Mouse (Mus musculus): ENCODE data around the gene C1qtnf1.

C1qtnf1 gene

DNA sequence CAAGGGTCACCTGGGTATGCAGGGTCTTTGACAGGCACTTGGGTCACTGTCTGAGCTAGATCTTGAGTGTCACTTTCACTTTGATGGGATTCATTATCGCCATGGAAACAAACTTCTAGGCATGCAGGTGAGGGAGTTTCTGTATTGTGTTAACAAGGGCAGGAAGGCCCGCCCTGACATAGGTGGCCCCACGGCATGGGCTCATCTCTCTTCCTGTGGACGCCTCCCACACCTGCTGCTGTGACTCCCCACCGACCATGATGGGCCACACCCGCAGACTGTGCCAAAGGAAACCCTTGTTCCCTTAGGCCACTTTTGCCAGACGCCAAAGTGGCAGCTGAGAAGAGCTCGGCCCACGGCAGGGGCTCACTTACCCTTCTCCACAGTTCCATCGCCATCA is 17.5 kb upstream of the C1qtnf1 start:
- no peak for DNase-seq (ENCODE audit: low spot score)

DNA sequence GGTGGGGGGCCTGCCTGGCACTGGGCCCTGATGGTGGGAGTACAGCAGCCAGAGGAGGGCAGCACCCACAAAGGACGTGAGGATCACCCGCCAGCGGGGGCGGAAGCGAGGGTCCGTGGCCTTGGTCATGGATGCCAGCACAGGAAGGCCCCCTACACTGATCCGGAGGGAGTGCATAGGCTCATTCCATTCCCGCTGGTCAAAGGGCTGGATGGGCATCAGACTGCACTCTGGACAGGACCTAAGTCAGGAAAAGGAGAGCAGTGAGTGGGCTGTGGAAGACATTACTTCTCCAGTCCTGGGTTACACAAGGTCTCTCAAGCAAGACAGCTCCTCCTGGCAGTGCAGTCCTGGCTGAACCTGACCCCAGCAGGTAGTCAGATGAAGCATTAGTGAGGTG is 16.7 kb upstream of the C1qtnf1 start:
- DNase-seq (ENCODE audit: low spot score) = no peak

DNA sequence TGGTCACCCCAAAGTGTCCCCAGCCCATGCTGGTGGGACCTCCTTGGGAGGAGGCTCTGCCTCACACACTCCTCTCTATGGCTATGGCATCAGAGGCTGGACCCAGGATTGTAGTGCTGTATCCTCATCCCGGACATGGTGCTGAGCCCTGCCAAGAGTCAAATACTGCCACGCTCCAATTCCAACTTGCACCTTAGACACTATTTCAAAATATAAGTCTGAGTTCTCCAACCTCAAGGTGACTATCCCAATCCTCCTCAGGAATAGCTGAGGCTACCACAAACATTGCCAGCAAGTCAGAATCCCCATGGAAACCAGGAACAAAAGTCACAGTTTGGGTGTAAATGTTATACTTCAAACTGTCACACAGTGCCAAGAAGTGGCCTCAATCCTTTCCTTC is 15.4 kb upstream of the C1qtnf1 start:
- no peak for DNase-seq (ENCODE audit: low spot score)

DNA sequence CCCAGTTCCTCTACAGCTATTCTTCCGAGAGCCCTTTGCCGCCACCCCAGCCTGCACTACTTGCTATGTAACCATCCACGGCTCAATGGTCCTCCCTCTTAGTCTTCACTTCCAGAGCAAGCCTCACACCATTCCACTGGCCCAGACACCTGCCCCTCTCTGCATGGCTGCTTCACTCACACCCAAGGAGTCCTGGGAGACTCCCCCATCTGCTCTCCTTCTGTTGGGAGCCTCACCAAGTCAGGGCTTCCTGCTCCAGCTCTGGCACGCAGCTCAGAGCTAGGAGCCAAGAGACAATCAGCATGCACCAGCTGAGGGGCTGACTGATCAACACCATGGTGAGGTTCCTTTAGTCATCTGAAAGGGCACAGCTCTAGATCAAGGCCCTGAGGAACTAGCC is 14.9 kb upstream of the C1qtnf1 start:
- no peak for DNase-seq (ENCODE audit: low spot score)

DNA sequence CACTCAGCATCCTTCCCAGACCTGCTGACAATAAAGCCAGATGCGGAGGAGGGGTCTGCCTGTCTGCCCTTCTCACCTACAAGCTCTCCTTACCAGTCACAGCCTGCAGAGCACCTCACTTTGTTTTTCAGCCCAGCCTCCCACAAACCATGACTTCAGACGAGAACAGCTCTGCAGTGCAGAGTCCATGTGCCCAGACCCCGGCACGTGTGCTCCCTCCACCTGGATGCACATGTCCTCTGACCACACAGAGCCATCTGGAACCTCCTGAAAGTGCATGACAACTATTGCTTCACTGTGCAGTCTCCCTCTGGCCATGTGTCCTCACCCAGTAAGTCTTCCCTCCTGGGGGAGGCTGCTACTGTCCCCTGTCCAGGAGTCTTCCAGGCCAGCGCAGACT is 13.7 kb upstream of the C1qtnf1 start:
- no peak for DNase-seq (ENCODE audit: low spot score)

DNA sequence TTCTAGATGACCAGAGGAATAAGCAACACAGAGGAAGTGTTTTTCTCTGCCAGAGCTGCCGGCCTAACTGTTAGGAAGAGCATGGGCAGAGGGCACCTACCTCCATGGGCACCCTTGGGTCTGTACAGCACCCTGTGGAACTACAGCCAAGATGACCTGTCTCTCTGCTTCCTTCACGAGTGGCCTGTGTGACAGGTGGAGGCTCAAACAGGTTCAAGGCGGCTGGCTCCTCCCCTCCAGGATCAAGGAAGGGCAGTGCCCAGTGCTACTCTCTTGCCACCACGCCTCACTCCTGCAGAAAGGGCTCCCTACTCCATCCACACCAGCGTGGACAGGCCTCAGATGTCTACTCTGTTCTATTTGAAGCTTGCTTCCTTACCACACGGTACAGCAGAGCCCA is 12.4 kb upstream of the C1qtnf1 start:
- no peak for DNase-seq (ENCODE audit: low spot score)

DNA sequence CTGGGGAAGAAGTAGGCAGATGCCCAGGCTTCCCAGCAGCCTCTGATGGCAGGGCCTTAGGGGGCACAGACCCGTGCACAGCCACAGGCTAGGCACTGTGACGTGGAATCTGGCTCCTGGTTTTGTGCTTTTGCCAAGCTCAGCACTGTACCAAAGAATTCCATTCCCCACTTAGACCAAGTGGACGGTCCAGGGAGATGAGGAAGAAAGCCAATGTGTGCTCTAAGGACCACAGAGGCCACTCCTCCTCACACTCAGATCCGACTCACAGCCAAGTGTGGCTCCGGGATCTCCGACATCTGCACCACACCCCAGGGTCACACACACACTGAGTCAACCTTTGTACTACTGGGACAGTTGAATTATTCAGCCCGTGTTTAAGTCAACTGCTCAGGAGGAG is 12.0 kb upstream of the C1qtnf1 start:
- DNase-seq (ENCODE audit: low spot score) = no peak

DNA sequence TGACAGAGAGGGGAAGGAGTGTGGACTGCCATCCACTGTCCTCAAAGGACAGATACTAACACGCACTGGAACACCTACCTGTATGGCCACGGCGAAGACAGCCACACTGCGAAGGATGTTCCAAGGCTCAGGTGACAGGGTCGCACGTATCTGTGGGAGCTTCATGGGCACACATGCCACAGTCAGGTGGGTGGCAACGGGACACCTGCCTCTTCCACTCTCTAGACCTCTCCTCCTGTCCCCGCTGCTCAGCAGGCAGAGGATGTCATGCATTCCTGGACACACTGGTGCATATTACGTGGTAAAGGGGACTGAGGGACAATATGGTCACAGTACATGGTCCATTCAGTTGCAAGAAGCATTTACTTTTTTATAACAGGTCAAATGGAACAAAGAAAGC is 10.5 kb upstream of the C1qtnf1 start:
- DNase-seq (ENCODE audit: low spot score) = no peak

DNA sequence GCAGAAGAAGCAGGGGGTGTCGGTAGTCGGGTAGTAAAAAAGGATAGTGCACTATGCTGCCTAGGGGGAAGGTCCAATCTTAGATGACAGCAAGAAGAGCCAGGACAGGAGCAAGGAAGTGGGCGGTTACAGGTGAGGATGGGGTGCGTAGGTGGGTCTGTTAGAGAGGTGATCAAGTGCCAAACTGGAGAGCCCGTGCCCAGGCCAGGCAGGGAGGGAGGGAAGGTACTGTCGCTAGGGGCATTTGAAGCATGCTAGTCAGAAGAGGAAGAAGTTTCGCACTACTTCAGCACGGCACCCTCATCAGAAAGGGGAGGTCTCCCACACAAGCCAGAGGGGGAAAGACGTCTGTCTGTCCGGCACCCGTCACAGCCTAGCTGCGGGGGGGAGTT is 9.6 kb upstream of the C1qtnf1 start:
- peak; percentile 47 for DNase-seq (ENCODE audit: low spot score)

DNA sequence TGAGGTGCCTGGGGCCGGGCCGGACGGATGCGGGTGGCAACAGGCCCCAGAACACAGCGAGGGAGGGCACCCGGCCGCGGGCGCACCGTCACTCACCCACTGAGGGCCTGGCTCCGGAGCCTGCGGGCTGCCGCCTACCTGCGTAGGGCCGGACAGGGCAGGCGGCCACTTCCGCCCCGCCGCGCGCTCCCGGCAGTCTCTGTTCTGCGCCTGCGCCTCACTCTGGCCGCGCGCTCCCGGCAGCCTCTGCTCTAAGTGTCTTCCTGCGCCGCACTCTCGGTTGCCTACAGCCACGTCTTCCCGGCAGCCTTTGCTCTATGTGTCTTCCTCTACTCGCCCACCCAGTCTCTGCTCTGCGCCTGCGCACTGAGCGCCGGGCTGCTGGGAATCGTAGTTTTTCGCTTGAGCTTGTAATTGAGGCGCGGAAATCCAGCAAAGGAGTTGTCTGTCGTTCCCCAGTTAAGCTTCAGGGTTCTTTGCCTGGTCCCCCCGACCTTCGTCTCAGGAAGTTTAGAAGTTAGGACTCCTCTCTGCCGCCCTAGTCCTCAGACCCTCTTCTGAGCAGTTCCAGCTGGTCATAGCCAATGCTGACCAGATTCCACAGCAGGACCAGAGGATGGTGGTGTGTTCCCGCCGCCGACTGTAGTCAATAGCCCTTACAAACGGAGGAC is 9.0 kb upstream of the C1qtnf1 start, which contains the start of gene Cant1:
Gene Cant1 (minus strand): TSS at position 253 of the 671 bp plus-strand sequence.
- DNase-seq (ENCODE audit: low spot score) = peak; percentile 99

DNA sequence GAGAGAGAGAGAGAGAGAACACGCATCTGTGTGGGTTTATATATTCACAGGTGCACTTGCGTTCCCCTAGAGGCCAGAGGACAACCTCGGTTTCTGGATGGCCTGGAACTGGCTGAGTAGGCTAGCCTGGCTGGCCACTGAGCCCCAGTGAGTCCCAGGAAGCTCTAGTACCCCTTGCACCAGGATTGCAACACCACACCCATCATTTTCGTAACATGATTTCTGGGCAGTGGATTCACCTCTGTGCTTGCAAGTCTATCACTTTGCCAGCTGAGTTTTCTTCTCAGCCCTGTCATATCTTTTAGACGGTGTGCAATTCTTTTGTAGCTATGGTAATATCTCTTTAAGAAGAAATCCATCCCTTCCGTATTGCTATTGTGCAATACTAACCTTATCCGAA is 7.7 kb upstream of the C1qtnf1 start:
- no peak for DNase-seq (ENCODE audit: low spot score)

DNA sequence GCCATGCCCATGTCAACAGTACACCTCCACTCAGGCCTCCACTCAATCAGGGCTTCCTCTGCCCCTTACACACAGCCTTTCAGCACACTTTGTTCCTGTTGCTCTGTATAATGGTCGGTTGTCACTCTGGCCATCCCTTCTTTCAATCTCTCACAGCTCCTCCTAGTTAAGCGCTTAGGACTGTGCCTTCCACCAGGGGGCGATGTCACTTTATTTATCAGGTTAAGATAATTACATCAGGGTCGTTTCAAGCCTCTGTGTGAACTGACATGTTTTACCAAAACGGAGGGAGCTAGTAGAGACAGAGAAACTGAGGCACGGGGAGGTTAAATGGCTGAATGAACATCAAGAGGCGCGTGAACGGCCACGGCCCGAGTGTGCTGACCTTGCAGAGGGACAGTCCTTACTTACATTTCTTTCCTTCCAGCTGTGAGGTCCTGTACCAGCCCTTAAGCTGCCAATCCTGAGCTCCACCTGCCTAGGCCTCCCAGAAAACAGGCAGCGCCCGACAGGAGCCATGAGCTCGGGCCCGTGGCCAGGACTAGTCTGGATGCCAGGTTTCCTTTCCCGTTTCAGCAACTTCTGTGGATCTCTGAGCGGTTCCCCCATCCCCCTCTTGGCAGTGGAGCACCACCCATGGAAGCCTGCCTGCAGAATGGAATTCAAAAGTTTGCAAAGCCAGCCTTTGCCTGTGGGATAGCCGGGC is 4.6 kb upstream of the C1qtnf1 start:
- DNase-seq (ENCODE audit: low spot score) = no peak

DNA sequence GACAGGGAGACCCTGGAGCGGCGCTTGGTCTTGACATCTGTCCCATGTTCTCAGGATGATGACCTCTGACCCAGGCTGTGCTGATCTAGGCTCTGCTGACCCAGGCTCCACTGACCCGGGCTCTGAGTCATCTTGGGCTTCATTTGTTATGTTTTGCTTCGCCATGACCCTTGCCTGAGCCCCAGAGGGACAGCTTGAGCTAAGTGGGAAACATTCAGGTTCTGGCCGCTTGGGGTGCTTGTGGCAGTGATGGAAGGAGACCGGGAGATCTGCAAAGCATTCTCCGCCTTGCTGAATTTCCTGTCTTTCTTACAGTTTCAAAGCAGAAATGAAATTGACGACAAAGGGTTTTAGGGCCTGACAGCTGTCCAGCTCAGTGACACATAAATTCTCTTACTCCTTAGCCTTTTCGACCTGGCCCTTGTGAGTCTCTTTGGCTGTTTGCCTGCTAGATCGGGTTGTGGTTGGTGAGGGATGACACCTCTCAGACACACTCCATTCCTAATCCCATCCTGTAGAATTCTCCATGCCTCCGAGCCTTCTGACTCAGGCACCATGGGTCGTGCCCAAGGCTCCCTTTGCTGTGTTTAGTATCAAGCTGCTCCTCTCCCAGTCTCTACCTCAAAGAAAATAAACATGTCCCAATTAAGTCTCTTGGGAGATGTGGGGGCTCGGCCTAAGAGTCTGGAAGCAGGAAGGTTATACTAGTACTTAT is 3.2 kb upstream of the C1qtnf1 start:
- DNase-seq (ENCODE audit: low spot score) = no peak

DNA sequence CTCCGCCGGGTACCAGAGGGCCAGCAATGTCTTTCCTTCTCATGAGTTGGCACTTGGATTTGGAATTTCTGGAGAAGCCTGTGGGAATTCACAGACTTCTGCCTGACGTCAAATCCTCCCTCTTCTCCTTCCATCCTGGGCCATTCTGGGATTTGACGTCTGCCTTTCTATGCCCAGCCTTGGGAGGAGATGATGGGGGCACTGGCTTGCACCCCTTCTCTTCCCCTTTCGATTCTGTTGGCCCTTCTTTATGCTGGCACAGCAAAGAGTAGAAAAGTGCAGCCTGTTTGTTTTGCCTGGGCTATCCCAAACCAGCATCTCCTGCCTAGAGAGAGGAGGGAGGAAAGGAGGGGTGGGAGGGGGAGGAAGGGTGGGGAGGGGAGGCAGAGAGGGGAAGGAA is 1.2 kb upstream of the C1qtnf1 start:
- no peak for DNase-seq (ENCODE audit: low spot score)

DNA sequence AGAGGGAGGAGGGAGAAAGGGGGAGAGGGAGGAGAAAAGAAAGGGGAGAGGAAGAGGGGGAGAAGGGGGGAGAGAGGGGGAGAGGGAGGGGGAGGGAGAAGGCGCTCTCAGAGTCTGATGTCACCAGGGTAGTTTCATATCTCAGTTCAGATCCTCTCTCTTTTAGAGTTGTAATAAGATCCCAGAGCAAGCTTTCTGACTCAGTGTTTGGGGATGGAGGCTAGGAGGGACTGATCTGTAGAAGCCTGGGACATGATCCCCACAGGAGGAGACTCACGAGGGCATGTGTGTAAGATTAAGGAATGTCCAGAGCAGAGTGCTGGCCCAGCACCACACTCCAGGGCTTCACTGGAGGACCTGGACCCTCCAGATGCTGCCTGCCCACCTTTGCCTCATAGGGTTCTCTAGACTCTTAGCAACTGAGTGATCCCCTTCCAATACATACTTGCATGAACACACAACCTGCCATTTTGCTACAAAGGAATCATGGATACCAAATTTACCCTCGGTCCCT is 680 bp upstream of the C1qtnf1 start:
- no peak for DNase-seq (ENCODE audit: low spot score)

DNA sequence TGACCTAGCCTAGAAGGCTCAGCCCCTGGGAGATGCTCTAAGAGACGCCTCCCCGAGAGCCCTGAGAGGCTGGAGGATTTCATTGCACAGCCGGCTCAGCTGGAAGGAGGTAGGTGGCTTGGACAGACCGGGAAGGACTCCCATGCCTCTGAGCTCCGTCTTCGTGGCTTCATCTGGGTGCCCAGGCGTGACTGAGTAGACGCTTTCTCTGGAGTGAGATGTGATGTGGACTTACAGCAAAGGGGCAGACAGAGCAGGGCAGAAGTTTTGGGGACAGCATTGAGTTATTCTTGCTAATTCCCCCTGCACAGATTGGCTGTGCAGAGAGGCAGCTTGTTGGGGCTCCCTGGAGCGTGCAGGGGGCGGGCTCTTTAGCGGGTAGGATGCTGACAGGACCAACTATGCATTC is 461 bp downstream of the C1qtnf1 start:
- no peak for DNase-seq (ENCODE audit: low spot score)

DNA sequence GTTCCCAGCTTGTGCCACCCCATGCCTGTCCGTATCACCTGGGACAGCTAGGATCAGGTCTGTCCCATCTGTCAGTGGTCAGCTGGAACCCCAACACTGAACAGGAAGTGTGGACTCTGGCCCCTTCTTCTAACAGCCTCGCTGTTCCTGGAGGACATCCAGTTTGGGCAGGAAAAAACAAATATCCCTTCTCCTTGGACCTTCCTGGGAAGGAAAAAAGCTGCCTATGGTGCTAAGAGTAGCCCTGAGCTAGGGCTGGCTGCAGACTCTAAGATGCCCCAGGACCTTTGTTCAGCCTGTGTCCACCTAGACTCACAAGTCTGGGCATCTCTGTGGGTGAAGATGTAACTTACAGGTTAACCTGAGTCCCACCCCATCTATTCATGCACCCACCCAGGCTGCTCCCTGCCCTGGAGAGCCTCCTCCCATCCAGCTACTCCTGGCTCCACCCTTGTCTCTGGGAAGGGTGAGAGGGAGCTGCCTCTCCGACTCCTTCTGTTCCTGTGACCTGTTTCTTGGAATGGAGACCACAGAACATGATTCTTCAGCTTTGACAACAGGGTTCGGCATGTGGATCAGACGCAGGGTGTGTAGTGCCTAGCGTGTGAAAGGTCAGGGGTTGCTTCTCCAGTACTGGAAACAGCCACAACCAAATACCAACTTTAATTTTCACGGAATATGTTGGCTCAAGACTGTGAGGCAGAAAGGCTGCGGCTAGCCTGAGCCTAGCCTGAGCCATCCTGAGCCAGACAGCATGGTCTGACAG is 1.1 kb downstream of the C1qtnf1 start:
- DNase-seq (ENCODE audit: low spot score) = no peak

DNA sequence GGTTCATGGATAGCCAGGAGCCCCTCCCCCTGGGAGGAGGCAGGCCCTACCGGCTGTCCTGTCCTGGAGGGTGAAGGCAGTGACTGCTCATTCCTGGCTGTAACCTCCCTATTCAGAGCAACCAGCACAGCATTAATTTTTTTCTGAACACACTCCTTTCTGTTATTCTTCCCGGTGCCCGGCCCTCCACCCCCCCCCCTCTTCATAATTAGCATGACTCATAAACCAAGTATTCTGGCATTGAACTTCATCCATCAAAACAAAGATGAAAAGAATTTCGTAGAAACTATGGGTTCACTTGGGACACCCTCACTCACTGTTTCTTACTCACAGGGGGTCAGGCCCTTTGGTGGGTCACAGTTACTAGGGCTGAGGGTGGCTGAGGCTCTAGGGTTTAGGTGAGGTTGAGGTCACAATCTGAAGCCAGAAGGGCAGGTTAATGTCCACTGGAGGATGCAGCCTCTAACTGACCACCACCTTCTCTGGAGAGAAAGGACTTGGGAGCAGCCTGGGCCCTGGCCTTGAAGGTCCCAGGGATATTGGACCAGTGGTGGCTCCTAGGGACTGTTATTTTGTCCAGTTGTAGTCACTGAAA is 2.4 kb downstream of the C1qtnf1 start:
- DNase-seq (ENCODE audit: low spot score) = no peak

DNA sequence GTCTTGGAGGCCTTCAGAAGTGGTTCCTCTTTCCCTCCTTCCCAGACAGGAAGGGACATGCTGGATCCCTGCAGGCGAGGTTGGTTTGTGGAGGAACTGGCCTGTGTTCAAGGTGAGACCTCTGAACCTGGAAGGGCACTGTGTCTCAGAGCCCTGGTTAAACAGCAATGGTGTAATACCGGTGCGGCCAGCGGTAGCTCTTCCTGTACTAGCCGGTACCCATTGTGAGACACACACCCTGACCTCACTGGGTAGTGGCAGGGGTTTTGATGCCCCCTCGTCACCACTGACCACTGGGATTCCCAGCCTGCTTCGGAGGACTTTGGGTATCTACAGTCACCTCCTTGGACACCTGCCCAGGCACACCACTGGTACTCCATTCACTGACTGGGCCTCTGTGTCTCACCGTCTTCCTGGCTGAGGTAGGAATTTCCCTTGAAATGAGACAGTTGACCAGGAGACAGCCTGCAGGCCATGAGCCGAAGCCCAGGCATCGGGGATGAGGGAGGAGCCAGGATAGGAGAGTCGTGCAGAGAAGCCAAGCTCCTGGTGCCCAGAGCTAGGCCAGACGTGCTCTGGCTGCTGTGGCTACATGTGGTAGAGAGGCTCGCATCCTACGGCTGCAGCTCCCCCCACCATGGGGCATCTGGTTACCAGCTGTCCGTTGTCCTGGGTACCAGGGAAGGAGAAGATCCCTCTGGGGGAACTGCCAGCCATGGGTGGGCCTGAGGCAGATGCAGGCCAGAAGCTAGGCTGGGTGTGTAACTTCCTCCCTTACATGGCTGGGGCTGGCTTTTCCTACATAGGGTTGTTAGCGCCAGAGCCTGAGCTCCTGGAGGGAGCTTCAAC is 3.3 kb downstream of the C1qtnf1 start:
- no peak for DNase-seq (ENCODE audit: low spot score)

DNA sequence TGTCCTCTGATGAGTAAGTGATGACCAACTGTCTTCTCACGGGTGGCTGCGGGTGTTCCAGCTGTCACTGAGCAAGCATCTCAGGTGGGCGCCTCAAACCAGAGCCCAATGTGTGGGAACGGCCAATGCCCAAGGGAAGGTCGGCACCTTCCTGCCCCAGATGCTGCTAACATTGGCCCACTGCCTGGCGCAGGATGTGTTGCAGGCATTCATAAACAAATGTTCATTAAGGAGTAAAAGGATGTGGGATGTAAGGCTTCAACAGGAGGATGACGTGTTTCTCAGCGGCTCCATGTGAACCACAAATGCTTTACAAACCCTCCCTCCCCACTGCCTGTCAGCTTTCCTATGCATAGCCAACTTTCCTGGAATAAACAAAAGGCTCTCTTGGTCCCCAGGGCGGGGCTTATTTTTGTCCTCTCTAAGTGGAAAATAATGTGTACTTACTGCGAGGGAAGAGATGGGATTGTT is 5.4 kb downstream of the C1qtnf1 start:
- no peak for DNase-seq (ENCODE audit: low spot score)

DNA sequence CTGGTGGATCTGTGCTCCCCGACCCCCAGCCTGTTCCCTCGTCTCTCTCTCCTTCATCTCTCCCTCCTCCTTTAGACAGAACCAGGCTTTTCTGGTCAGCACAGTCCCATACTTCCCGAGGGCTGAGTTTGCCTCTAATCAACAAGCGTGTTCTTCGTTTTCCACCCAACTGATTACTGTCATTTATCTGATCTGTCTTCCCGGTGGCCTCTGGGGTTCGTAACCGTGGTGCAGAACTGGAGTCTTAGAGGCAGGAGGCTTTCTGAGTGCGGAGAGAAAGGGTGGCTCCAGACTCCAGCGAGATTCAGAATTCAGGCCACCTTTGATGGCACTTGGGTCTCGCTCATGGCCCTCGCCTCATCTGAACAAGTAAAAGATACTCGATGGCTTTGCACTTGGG is 6.1 kb downstream of the C1qtnf1 start:
- no peak for DNase-seq (ENCODE audit: low spot score)

All from testis, postnatal 14 days (tissue).